Mouse (Mus musculus) C2C12 (cell line): ENCODE data around the gene Hist1h2aa. TPM values are rescaled to one million over a fixed set of nuclear protein-coding genes. Genes with fewer than 3 reads are reported as not detected.

ENCODE experiments used
- H3K27me3 ChIP-seq: one replicate; pipeline ENCODE4 v1.6.1; 2011; ENCODE audit not compliant: control insufficient read depth, insufficient read depth, insufficient read length
- H3K36me3 ChIP-seq: one replicate; pipeline ENCODE4 v1.6.1; 2011; ENCODE audit not compliant: control insufficient read depth, insufficient read depth
- H3K4me3 ChIP-seq: one replicate; pipeline ENCODE4 v1.5.1; 2011; ENCODE audit warnings: mild to moderate bottlenecking, control low read depth; ENCODE audit not compliant: poor library complexity, insufficient read depth, severe bottlenecking
- H3K79me2 ChIP-seq: one replicate; pipeline ENCODE4 v1.6.1; 2011; ENCODE audit not compliant: control insufficient read depth, insufficient read depth
- H3K79me3 ChIP-seq: one replicate; pipeline ENCODE4 v1.6.1; 2011; ENCODE audit warnings: low read depth, control low read depth
- H3ac ChIP-seq: one replicate; pipeline ENCODE3; 2011; ENCODE audit warnings: low read depth; ENCODE audit not compliant: control insufficient read depth, insufficient read length
- CEBPB ChIP-seq: IDR thresholded peaks from one replicate; pipeline ENCODE4 v1.6.1; 2011; ENCODE audit warnings: low read depth, mild to moderate bottlenecking, control low read depth, moderate library complexity
- CTCF ChIP-seq: IDR thresholded peaks from one replicate; pipeline ENCODE4 v1.5.1; 2011; ENCODE audit not compliant: control insufficient read depth, insufficient read depth, insufficient read length
- FOSL1 ChIP-seq: IDR thresholded peaks from one replicate; pipeline ENCODE4 v1.8.0; 2011; ENCODE audit warnings: mild to moderate bottlenecking, low read length; ENCODE audit not compliant: poor library complexity, insufficient read depth, severe bottlenecking
- MAX ChIP-seq: IDR thresholded peaks from one replicate; pipeline ENCODE4 v1.6.1; 2011; ENCODE audit warnings: mild to moderate bottlenecking, control low read depth
- MYOD1 ChIP-seq: IDR thresholded peaks from one replicate; pipeline ENCODE4 v1.6.1; 2011; ENCODE audit warnings: low read depth; ENCODE audit not compliant: control insufficient read depth, insufficient read length
- MYOG ChIP-seq: IDR thresholded peaks from one replicate; pipeline ENCODE4 v1.6.1; 2011; ENCODE audit not compliant: control insufficient read depth, insufficient read length; ENCODE audit errors: extremely low read depth
- USF1 ChIP-seq: IDR thresholded peaks from one replicate; pipeline ENCODE4 v1.6.1; 2011; ENCODE audit warnings: low read depth, mild to moderate bottlenecking, control low read depth, moderate library complexity
- polyA plus RNA-seq: library from polyadenylated mRNA; unstranded; fragments of >200 nt; fragmentation: generic; extraction: Trizol; gene quantifications from one replicate; pipeline ENCODE4 v1.2.1, GENCODE M21; 2012; ENCODE audit warnings: missing spikeins

The Hist1h2aa gene
- polyA plus RNA-seq, 1 experiment: not detected

- Histone ChIP-seq H3K27me3 (no peaks in the 10 kb centered on the region), H3K36me3 (no peaks in the 10 kb centered on the region), H3ac (no peak within 1 kb of the TSS), H3K79me2 (no peaks in the 10 kb centered on the region), H3K79me3 (no peaks in the 10 kb centered on the region), H3K4me3 (no peak within 1 kb of the TSS)
- TF ChIP-seq MYOD1 (no peak), MYOG (no peak), MAX (no peak), CEBPB (no peak), CTCF (no peak), USF1 (no peak), FOSL1 (no peak)
These were observed 646 bp upstream of the Hist1h2aa start, which contains the start of gene Hist1h2ba for GRCm38 (mm10) chr13:23933421-23934210. Hist1h2ba (minus strand) TSS chr13:23934156.

GRCm38 (mm10) chr13:23938699-23939098 lies 4.4 kb downstream of the Hist1h2aa start:
- no peaks in the 10 kb centered on the region for H3K79me3 ChIP-seq
- H3K36me3 ChIP-seq: no peaks in the 10 kb centered on the region
- TF ChIP-seq MYOG: no peak
- H3K4me3 ChIP-seq: no peak overlapping the region
- no peak overlapping the region for H3ac ChIP-seq
- H3K27me3 ChIP-seq: peaks cover 9% of the 10 kb centered on the region
- no peaks in the 10 kb centered on the region for H3K79me2 ChIP-seq

- Histone ChIP-seq H3ac (no peak overlapping the region), H3K79me3 (no peaks in the 10 kb centered on the region), H3K36me3 (no peaks in the 10 kb centered on the region), H3K4me3 (no peak overlapping the region), H3K79me2 (no peaks in the 10 kb centered on the region), H3K27me3 (peaks cover 11% of the 10 kb centered on the region)
- TF ChIP-seq MAX (no peak), CEBPB (no peak), FOSL1 (no peak), CTCF (no peak), MYOG (no peak), MYOD1 (no peak)
These were observed 6.0 kb downstream of the Hist1h2aa start for GRCm38 (mm10) chr13:23940291-23940690.

- no peak overlapping the region for H3K4me3 ChIP-seq
- H3K27me3 ChIP-seq: peaks cover 11% of the 10 kb centered on the region
- H3K36me3 ChIP-seq: no peaks in the 10 kb centered on the region
- no peak for TF ChIP-seq USF1
- TF ChIP-seq MYOG: no peak
- TF ChIP-seq MAX: no peak
- no peak for TF ChIP-seq FOSL1
- TF ChIP-seq CTCF: no peak
- no peak for TF ChIP-seq MYOD1
- TF ChIP-seq CEBPB: no peak
- no peaks in the 10 kb centered on the region for H3K79me2 ChIP-seq
- H3ac ChIP-seq: no peak overlapping the region
- H3K79me3 ChIP-seq: no peaks in the 10 kb centered on the region
These were observed 8.6 kb downstream of the Hist1h2aa start for GRCm38 (mm10) chr13:23942861-23943260.

GRCm38 (mm10) chr13:23946254-23946653 lies 12.0 kb downstream of the Hist1h2aa start:
- Histone ChIP-seq H3K79me3 (no peaks in the 10 kb centered on the region), H3K79me2 (no peaks in the 10 kb centered on the region), H3ac (no peak overlapping the region), H3K27me3 (peaks cover 7% of the 10 kb centered on the region), H3K36me3 (no peaks in the 10 kb centered on the region), H3K4me3 (no peak overlapping the region)
- TF ChIP-seq MYOG (no peak), MAX (no peak), CEBPB (no peak), FOSL1 (no peak), MYOD1 (no peak), CTCF (no peak), USF1 (no peak)

GRCm38 (mm10) chr13:23949484-23950246 lies 15.4 kb downstream of the Hist1h2aa start:
- H3K36me3 ChIP-seq: no peaks in the 10 kb centered on the region
- no peaks in the 10 kb centered on the region for H3K79me2 ChIP-seq
- H3K27me3 ChIP-seq: no peaks in the 10 kb centered on the region
- H3K79me3 ChIP-seq: no peaks in the 10 kb centered on the region
- TF ChIP-seq FOSL1: no peak
- TF ChIP-seq USF1: no peak
- TF ChIP-seq MYOG: no peak
- no peak for TF ChIP-seq CEBPB
- TF ChIP-seq MYOD1: no peak
- TF ChIP-seq MAX: no peak
- TF ChIP-seq CTCF: no peak
- no peak overlapping the region for H3ac ChIP-seq
- no peak overlapping the region for H3K4me3 ChIP-seq
